Mouse (Mus musculus): Measurements from ENCODE around the gene Dbndd2.

DNA sequence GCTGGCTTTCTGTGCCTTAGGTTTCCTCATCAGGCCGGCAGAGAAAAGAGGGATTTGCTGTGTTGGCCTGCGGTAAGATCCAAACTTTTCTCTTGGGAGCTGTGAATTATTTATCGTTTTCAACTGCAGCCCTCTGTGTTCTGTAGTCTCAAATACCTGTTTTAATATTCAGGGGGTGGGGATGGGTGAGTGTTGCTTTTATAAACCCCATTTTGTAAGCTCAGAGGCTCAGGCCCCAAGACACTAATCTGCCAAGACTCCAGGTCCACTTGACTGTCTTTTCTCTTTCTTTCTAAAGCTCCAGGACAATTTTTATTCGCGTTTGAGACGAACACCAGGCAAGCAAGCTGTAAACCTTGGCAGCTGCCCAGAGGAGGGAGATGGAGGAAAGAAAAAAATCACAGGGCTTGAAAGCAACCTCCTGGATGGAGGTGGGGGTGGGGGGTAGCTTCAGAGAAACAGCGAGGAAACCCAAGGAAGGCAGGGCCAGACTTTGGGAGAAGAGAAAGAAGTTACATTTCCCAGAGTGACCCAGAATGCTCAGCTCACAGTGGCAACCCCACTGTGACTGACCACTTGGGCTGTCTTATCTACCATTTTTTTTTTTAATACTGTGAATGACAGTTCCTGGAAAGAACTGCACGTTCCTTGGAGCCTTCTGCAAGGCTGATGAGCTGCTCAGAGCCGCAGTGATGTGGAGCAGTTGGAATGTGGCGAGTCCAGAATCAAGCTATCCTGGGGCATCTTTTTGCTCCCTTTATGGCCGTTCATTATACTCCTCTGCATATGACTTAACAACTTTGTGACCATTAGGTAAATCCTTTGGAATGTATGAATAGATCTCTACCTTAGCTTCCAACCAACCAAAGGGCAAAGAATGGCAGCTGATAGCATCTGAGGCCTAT, 32.6 kb downstream of the Dbndd2 start:
- TF ChIP-seq CEBPB (IDR thresholded peaks at IDR 0.05; ENCODE audit: insufficient read depth, poor library complexity, severe bottlenecking) (no peak), POLR2A (IDR thresholded peaks at IDR 0.05; ENCODE audit: insufficient read length, low read depth) (no peak), POLR2AphosphoS2 (IDR thresholded peaks at IDR 0.05; ENCODE audit: insufficient read length, low read depth) (no peak), MAX (IDR thresholded peaks at IDR 0.05; ENCODE audit: low read depth) (no peak), E2F4 (IDR thresholded peaks at IDR 0.05; ENCODE audit: insufficient read depth) (no peak), TCF12 (IDR thresholded peaks at IDR 0.05; ENCODE audit: insufficient read depth, poor library complexity, severe bottlenecking) (no peak), REST (IDR thresholded peaks at IDR 0.05; ENCODE audit: insufficient read depth, insufficient read length) (no peak)
